Mouse (Mus musculus): ENCODE measurements around the gene Dcaf10. TPM values are rescaled to one million over a fixed set of nuclear protein-coding genes. Genes with fewer than 3 reads are reported as not detected.

Gene Dcaf10
- polyA plus RNA-seq, 1 experiment from 2014 or later: 18.6 TPM

DNA sequence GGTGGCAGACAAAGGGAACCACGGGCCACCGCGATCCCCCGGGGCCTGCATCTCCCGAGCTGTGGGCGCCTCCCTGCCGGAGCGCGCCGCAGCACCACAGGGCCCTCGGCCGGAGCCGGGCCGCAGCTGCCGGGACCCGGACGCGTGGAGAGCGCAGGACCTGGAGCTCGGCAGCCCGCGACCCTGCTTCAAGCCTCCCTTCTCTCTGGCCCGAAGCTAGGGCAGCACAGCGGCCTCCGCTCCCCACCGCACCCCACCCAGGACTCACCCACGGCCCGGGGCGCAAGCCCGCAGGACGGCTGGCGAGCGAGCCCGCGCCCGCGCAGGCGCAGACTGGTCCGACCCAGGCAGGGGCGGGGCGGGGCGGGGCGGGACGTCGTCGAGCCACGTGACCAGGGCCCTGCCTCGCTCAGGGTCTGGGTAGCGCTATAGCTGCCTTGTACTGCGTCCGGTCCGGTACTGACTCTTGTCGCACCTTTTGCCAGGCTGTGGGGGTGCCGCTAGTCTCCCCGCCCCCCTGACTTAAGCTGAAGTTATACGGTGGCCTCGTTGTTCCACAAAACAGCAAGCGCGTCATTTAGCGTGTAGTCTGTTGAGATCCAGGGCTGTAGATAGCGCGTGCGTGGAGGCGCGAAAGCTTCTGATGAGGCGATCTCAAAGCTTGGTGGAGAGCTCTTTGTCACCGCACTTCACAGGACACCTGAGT, 66.7 kb downstream of the Dcaf10 start, which contains the start of gene Slc25a51:
Gene Slc25a51, minus strand, starts transcription at position 340 of the 706 bp plus-strand sequence.
- DNase-seq (ENCODE audit: low spot score) (peak; percentile 97), ATAC-seq (ENCODE audit: low read depth) (peak; percentile 98)
- H3K27me3 ChIP-seq (replicated peaks; ENCODE audit: control insufficient read depth, insufficient read depth, low read length): no peaks in the 10 kb centered on the region
- WGBS: 2% methylated on average over 26 of the region's 67 CpGs
- no peaks in the 10 kb centered on the region for H3K9me3 ChIP-seq (ENCODE audit: control insufficient read depth, low read length)
- H3K36me3 ChIP-seq (ENCODE audit: control insufficient read depth, insufficient read depth, low read length): peaks cover 10% of the 10 kb centered on the region
- H3K4me3 ChIP-seq (ENCODE audit: low read depth, low read length): peak within 1 kb of the TSS; percentile 97
- peak within 1 kb of the TSS; percentile 82 for H3K4me2 ChIP-seq (ENCODE audit: low read depth, low read length)
- peak within 1 kb of the TSS; percentile 96 for H3K9ac ChIP-seq (ENCODE audit: low read depth, low read length)
- peak within 1 kb of the TSS; percentile 86 for H3K27ac ChIP-seq (replicated peaks; ENCODE audit: low read depth, low read length)
- peaks cover 15% of the 10 kb centered on the region for H3K4me1 ChIP-seq (ENCODE audit: control insufficient read depth, insufficient read depth, low read length)

DNA sequence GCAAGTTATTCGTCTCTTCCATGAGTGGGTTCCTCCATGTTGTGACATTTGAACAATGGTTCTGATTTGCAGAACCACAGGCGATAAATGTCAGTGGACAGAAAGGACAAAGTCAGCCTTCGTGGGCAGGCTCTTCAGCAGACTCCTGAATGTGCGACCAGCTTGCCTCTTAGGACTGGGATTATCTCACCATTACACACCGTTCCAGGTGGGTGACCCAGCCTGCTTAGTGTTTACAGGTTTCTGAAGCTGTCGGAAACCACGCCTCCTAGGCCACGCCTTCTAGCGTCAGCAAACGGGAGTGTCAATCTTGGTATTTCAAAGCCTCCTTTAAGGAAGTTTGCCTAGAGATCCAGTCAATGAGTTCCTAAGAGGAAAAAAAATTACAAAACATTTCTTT, 67.4 kb downstream of the Dcaf10 start:
- ATAC-seq (ENCODE audit: low read depth): peak; percentile 31; the same call in 1 of the 2 replicates

GRCm38 (mm10) chr4:45411181-45411790, 69.4 kb downstream of the Dcaf10 start:
- Histone ChIP-seq H3K27me3 (replicated peaks; ENCODE audit: control insufficient read depth, insufficient read depth, low read length) (no peaks in the 10 kb centered on the region), H3K36me3 (ENCODE audit: control insufficient read depth, insufficient read depth, low read length) (no peaks in the 10 kb centered on the region), H3K4me1 (ENCODE audit: control insufficient read depth, insufficient read depth, low read length) (peaks cover 14% of the 10 kb centered on the region), H3K9ac (ENCODE audit: low read depth, low read length) (no peak overlapping the region), H3K27ac (replicated peaks; ENCODE audit: low read depth, low read length) (no peak overlapping the region), H3K9me3 (ENCODE audit: control insufficient read depth, low read length) (no peaks in the 10 kb centered on the region), H3K4me2 (ENCODE audit: low read depth, low read length) (no peak overlapping the region), H3K4me3 (ENCODE audit: low read depth, low read length) (no peak overlapping the region)
- no peak for DNase-seq (ENCODE audit: low spot score)
- WGBS: 87% methylated on average over 8 of the region's 8 CpGs
- ATAC-seq (ENCODE audit: low read depth): no peak

More for the DNA sequence above, 67.4 kb downstream of the Dcaf10 start:
- Histone ChIP-seq H3K9me3 (ENCODE audit: control insufficient read depth, low read length) (no peaks in the 10 kb centered on the region), H3K9ac (ENCODE audit: low read depth, low read length) (peak overlapping the region; percentile 96), H3K4me1 (ENCODE audit: control insufficient read depth, insufficient read depth, low read length) (peaks cover 15% of the 10 kb centered on the region), H3K27ac (replicated peaks; ENCODE audit: low read depth, low read length) (peak overlapping the region; percentile 86), H3K27me3 (replicated peaks; ENCODE audit: control insufficient read depth, insufficient read depth, low read length) (no peaks in the 10 kb centered on the region), H3K36me3 (ENCODE audit: control insufficient read depth, insufficient read depth, low read length) (peaks cover 3% of the 10 kb centered on the region; the same call in 1 of the 2 replicates), H3K4me3 (ENCODE audit: low read depth, low read length) (peak overlapping the region; percentile 97), H3K4me2 (ENCODE audit: low read depth, low read length) (peak overlapping the region; percentile 82)
- 2% methylated on average over 10 of the region's 10 CpGs for WGBS
- peak; percentile 92 for DNase-seq (ENCODE audit: low spot score)

DNA sequence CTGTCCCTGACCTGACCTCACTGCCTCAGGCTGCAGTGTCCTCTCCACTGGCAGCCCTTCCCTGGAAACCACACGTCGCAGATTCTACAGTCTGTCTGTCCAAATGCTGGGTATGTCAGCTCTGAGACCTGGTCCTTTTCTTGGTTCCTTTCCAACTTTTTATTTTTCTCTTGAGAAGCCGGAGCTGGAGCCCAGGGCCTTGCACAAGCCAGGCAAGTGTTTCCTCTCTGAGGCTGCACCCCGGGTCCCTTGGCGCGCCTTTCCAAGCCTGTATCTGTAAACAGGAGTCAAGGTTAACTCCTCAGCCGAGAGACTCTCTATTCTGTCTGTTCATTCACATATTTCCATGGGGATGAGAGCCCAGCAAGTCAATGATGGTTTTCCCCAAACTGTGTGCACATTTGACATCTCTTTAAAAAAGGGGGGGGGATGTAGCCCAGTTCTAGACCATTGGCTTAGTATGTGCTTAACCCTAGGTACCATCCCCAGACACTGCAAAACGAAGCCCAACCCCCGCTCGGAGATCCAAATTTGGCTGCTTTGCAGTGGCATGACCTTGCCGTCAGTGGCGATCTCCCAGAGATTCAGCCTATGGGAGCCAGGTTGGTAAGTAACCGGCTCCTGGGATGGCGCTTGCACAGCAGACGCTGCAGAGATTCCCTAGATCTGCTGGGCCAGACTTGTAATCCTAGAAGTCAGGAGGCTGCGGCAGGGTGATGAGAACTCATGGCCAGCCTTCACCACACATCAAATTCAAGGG, 70.7 kb downstream of the Dcaf10 start:
- no peak overlapping the region for H3K4me3 ChIP-seq (ENCODE audit: low read depth, low read length)
- no peak for DNase-seq (ENCODE audit: low spot score)
- WGBS: 58% methylated on average over 16 of the region's 16 CpGs
- ATAC-seq (ENCODE audit: low read depth): no peak
- H3K27me3 ChIP-seq (replicated peaks; ENCODE audit: control insufficient read depth, insufficient read depth, low read length): no peaks in the 10 kb centered on the region
- no peak overlapping the region for H3K4me2 ChIP-seq (ENCODE audit: low read depth, low read length)
- no peaks in the 10 kb centered on the region for H3K9me3 ChIP-seq (ENCODE audit: control insufficient read depth, low read length)
- peaks cover under 1% of the 10 kb centered on the region for H3K4me1 ChIP-seq (ENCODE audit: control insufficient read depth, insufficient read depth, low read length)
- no peak overlapping the region for H3K9ac ChIP-seq (ENCODE audit: low read depth, low read length)
- H3K27ac ChIP-seq (replicated peaks; ENCODE audit: low read depth, low read length): no peak overlapping the region
- H3K36me3 ChIP-seq (ENCODE audit: control insufficient read depth, insufficient read depth, low read length): no peaks in the 10 kb centered on the region

GRCm38 (mm10) chr4:45413674-45414338, 71.9 kb downstream of the Dcaf10 start:
- 80% methylated on average over 9 of the region's 9 CpGs for WGBS
- H3K4me3 ChIP-seq (ENCODE audit: low read depth, low read length): no peak overlapping the region
- no peak overlapping the region for H3K27ac ChIP-seq (replicated peaks; ENCODE audit: low read depth, low read length)
- no peaks in the 10 kb centered on the region for H3K9me3 ChIP-seq (ENCODE audit: control insufficient read depth, low read length)
- no peak overlapping the region for H3K4me2 ChIP-seq (ENCODE audit: low read depth, low read length)
- DNase-seq (ENCODE audit: low spot score) (no peak), ATAC-seq (ENCODE audit: low read depth) (no peak)
- H3K36me3 ChIP-seq (ENCODE audit: control insufficient read depth, insufficient read depth, low read length): no peaks in the 10 kb centered on the region
- peaks cover 4% of the 10 kb centered on the region; the same call in 1 of the 2 replicates for H3K4me1 ChIP-seq (ENCODE audit: control insufficient read depth, insufficient read depth, low read length)
- H3K9ac ChIP-seq (ENCODE audit: low read depth, low read length): no peak overlapping the region
- no peaks in the 10 kb centered on the region for H3K27me3 ChIP-seq (replicated peaks; ENCODE audit: control insufficient read depth, insufficient read depth, low read length)

- Histone ChIP-seq H3K36me3 (ENCODE audit: control insufficient read depth, insufficient read depth, low read length) (no peaks in the 10 kb centered on the region), H3K9me3 (ENCODE audit: control insufficient read depth, low read length) (no peaks in the 10 kb centered on the region), H3K4me3 (ENCODE audit: low read depth, low read length) (no peak overlapping the region), H3K27ac (replicated peaks; ENCODE audit: low read depth, low read length) (no peak overlapping the region), H3K4me1 (ENCODE audit: control insufficient read depth, insufficient read depth, low read length) (peaks cover 14% of the 10 kb centered on the region), H3K9ac (ENCODE audit: low read depth, low read length) (no peak overlapping the region), H3K27me3 (replicated peaks; ENCODE audit: control insufficient read depth, insufficient read depth, low read length) (no peaks in the 10 kb centered on the region), H3K4me2 (ENCODE audit: low read depth, low read length) (no peak overlapping the region)
- WGBS: 62% methylated on average over 7 of the region's 7 CpGs
- DNase-seq (ENCODE audit: low spot score) (no peak), ATAC-seq (ENCODE audit: low read depth) (no peak)
These were observed 74.4 kb downstream of the Dcaf10 start for GRCm38 (mm10) chr4:45416314-45416713.

GRCm38 (mm10) chr4:45418229-45418950, 76.5 kb downstream of the Dcaf10 start:
- WGBS: 12% methylated on average over 10 of the region's 11 CpGs
- ATAC-seq (ENCODE audit: low read depth): peak; percentile 16; the same call in 1 of the 2 replicates
- H3K36me3 ChIP-seq (ENCODE audit: control insufficient read depth, insufficient read depth, low read length): no peaks in the 10 kb centered on the region
- no peaks in the 10 kb centered on the region for H3K9me3 ChIP-seq (ENCODE audit: control insufficient read depth, low read length)
- H3K27me3 ChIP-seq (replicated peaks; ENCODE audit: control insufficient read depth, insufficient read depth, low read length): no peaks in the 10 kb centered on the region
- H3K4me1 ChIP-seq (ENCODE audit: control insufficient read depth, insufficient read depth, low read length): peaks cover 19% of the 10 kb centered on the region
- peak; percentile 76 for DNase-seq (ENCODE audit: low spot score)
- H3K4me3 ChIP-seq (ENCODE audit: low read depth, low read length): no peak overlapping the region
- no peak overlapping the region for H3K27ac ChIP-seq (replicated peaks; ENCODE audit: low read depth, low read length)
- H3K4me2 ChIP-seq (ENCODE audit: low read depth, low read length): peak overlapping the region; percentile 41
- no peak overlapping the region for H3K9ac ChIP-seq (ENCODE audit: low read depth, low read length)

- whole genome bisulfite sequencing: 91% methylated on average over 4 of the region's 4 CpGs
- Histone ChIP-seq H3K9me3 (ENCODE audit: control insufficient read depth, low read length) (no peaks in the 10 kb centered on the region), H3K36me3 (ENCODE audit: control insufficient read depth, insufficient read depth, low read length) (no peaks in the 10 kb centered on the region), H3K9ac (ENCODE audit: low read depth, low read length) (no peak overlapping the region), H3K4me3 (ENCODE audit: low read depth, low read length) (no peak overlapping the region), H3K27me3 (replicated peaks; ENCODE audit: control insufficient read depth, insufficient read depth, low read length) (no peaks in the 10 kb centered on the region), H3K4me2 (ENCODE audit: low read depth, low read length) (no peak overlapping the region), H3K4me1 (ENCODE audit: control insufficient read depth, insufficient read depth, low read length) (peaks cover 26% of the 10 kb centered on the region), H3K27ac (replicated peaks; ENCODE audit: low read depth, low read length) (no peak overlapping the region)
- DNase-seq (ENCODE audit: low spot score) (no peak), ATAC-seq (ENCODE audit: low read depth) (no peak)
These were observed 77.2 kb downstream of the Dcaf10 start for GRCm38 (mm10) chr4:45419051-45419450.
